Mouse (Mus musculus): ENCODE data around the gene Bcl2l15. TPM values are rescaled to one million over a fixed set of nuclear protein-coding genes. Genes with fewer than 3 reads are reported as not detected.

Gene Bcl2l15
- polyA plus RNA-seq, 1 experiment from 2014 or later: 0.42 TPM

DNA sequence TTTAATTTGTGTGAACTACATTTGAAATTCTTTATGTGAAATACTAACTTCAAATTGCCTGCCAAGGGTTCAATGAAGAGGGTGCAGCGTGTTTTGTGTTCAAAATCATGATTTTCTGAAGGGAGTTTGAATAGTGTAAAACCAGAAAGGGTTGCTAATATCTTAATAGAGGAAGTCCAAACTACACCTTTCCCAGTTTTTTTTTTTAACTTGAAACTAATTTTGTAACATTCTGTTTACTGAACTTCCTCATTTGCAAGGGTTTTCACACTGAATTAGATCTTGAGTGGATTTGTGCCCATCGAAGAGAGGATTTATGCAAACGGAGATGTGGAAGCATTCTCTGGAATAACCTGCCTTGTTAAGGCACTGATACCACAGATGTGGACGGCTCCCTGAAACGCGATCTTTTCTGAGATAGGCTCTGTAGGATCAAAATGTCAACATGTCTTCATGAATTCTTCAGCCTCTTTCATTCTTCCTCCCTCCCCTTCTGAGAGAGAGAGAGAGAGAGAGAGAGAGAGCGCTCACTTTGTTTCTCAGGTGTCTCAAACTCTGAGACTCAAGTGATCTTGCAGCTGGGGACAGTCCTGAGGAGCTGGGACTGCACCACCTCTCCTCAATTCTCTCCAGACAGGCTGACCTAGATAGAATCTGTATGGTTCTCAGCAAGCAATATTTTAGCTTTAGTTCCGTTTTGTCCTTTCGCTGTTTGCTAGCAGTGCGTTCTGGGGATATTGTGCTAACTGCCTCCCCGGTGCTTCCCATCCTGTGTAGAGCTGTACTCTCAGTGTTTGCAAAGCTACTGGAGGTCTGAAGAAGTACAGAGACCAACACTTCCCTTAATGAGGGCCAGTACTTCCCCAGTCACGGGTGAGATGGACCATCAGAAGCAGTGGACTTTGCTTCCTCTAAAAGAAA lies 26.7 kb downstream of the Bcl2l15 start, which contains the start of gene Ptpn22:
TSS of gene Ptpn22 (plus strand) at position 915 of the 921 bp plus-strand sequence.
- no peaks in the 10 kb centered on the region for H3K36me3 ChIP-seq (replicated peaks)
- no peak within 1 kb of the TSS for H3K27ac ChIP-seq (replicated peaks)
- WGBS: 76% methylated on average over 12 of the region's 12 CpGs
- no peaks in the 10 kb centered on the region for H3K4me1 ChIP-seq
- H3K4me3 ChIP-seq: no peak within 1 kb of the TSS
- no peak for DNase-seq (ENCODE audit: low spot score)
- no peaks in the 10 kb centered on the region for H3K27me3 ChIP-seq (replicated peaks; ENCODE audit: low read depth, poor library complexity, severe bottlenecking)
- no peaks in the 10 kb centered on the region for H3K9me3 ChIP-seq

DNA sequence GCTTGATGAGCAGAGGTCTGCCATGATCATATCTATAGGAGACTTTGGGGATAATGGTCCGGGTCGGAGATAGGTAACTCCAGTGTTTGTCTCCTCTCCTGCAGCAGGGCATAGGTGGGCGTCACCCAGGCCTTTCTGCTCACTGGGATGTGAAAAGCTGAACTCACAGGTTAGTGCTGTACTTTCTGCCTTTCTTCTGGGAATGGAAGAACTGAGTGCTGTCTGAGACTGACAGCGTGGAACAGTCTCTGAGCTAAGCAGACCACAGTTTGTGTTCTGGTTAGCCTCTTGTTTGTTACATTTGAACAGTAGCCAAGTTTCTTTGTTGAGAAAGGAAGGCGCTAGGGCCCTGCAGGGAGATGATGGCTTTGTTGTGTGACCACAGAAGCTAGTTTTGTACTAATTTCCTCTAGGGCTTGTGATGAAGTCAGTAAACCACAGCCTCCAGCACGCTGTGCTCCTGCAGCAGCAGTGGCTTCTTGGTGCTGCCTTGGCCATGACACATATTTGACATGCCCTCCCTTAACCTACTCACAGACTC lies 27.5 kb downstream of the Bcl2l15 start:
- H3K4me1 ChIP-seq: no peaks in the 10 kb centered on the region
- 82% methylated on average over 6 of the region's 6 CpGs for WGBS
- no peak overlapping the region for H3K4me3 ChIP-seq
- H3K27me3 ChIP-seq (replicated peaks; ENCODE audit: low read depth, poor library complexity, severe bottlenecking): no peaks in the 10 kb centered on the region
- no peak for DNase-seq (ENCODE audit: low spot score)
- H3K9me3 ChIP-seq: no peaks in the 10 kb centered on the region
- no peaks in the 10 kb centered on the region for H3K36me3 ChIP-seq (replicated peaks)
- H3K27ac ChIP-seq (replicated peaks): no peak overlapping the region

DNA sequence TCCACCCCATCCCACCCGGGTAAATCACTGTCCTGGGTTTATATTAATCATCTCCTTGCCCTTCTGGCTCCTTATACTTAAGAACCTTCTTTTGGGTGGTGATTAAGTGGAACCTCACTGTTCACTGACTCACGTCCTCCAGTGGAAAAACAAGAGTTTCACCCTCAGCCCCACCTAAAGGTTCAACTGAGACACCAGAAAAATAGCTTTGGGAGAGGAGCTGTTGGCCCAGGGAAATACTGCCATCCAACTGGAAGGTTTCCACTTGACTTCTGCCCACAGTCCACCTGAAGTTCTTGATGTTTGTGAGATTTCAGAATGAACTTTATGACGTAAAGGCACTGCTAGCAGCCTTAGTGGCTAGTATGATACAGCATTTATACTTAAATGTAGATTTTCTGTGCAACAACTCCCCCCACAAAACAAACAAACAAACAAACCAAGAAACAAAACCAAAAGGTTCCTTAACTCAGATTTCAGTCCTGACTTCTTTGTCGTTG lies 30.4 kb downstream of the Bcl2l15 start:
- Histone ChIP-seq H3K36me3 (replicated peaks) (no peaks in the 10 kb centered on the region), H3K27ac (replicated peaks) (no peak overlapping the region), H3K9me3 (no peaks in the 10 kb centered on the region), H3K4me3 (no peak overlapping the region), H3K27me3 (replicated peaks; ENCODE audit: low read depth, poor library complexity, severe bottlenecking) (no peaks in the 10 kb centered on the region), H3K4me1 (no peaks in the 10 kb centered on the region)
- DNase-seq (ENCODE audit: low spot score): no peak
- WGBS: 81% methylated on average over 4 of the region's 4 CpGs

DNA sequence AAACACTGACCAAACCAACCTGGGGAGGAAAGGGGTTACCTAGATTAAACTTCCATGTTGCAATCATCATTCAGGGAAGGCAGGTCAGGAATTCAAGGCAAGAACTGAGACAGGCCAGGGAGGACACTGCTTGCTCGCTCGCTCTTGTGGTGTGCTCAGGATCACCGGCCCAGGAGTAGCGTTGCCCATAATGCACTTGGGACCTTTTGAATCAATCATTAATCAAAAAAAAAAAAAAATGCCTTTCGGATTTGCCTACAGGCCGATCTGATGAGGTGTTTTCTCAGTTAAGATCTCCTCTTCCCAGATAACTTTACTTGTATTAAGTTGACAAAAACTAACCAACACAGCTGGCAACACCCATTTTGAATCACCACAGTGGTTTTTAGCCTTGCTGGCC lies 31.8 kb downstream of the Bcl2l15 start:
- DNase-seq (ENCODE audit: low spot score): no peak
- Histone ChIP-seq H3K9me3 (no peaks in the 10 kb centered on the region), H3K36me3 (replicated peaks) (no peaks in the 10 kb centered on the region), H3K27me3 (replicated peaks; ENCODE audit: low read depth, poor library complexity, severe bottlenecking) (no peaks in the 10 kb centered on the region), H3K27ac (replicated peaks) (no peak overlapping the region), H3K4me3 (no peak overlapping the region), H3K4me1 (no peaks in the 10 kb centered on the region)
- 91% methylated on average over 6 of the region's 6 CpGs for WGBS

DNA sequence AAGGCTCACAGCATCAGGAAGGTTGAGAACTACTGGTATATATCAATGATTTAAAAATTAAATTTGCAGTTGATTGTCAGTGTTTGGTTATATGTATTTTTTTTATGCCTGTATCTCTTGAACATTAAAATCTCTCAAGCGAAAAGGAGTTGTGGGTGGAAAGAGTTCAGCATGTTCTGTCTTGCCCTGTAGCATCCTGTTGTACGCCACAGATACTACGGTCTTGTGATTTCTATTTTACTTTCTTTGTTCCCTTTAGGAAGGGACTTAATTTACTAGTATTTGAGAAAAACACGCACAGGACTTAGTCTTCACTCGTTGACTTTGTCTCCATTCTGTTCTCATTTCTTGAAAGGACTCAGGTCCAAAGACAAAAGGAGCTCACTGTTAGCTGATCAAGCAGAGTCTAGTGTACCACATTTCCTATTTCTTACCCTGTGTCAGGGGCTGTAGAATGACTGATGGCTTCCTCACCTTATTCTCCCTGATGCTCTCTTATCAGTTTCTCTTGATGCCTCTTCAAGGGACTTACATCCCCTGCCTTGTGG lies 35.1 kb downstream of the Bcl2l15 start:
- no peaks in the 10 kb centered on the region for H3K9me3 ChIP-seq
- no peaks in the 10 kb centered on the region for H3K4me1 ChIP-seq
- no peak overlapping the region for H3K27ac ChIP-seq (replicated peaks)
- WGBS: 88% methylated on average over 5 of the region's 5 CpGs
- H3K4me3 ChIP-seq: no peak overlapping the region
- H3K27me3 ChIP-seq (replicated peaks; ENCODE audit: low read depth, poor library complexity, severe bottlenecking): no peaks in the 10 kb centered on the region
- no peak for DNase-seq (ENCODE audit: low spot score)
- H3K36me3 ChIP-seq (replicated peaks): no peaks in the 10 kb centered on the region

DNA sequence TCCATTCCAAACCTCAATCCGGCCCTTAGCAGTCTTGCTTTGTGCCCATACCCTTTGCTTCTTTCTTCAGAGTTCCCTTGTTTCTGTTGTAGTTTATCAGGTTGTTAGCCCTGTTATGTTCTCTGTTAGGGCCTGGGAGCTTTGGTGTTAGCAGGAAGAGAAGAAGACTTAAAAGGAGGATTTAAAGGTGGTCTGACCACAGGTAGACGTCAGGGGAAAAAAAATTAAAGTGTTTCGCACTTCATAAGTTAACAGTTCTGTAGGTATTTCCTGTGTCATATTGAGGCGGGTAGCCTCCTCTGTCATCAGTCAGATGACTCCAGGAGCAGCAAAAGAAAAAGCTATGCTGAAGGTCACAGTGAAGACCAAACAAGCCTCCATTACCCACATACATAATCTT lies 35.6 kb downstream of the Bcl2l15 start:
- Histone ChIP-seq H3K27ac (replicated peaks) (no peak overlapping the region), H3K27me3 (replicated peaks; ENCODE audit: low read depth, poor library complexity, severe bottlenecking) (no peaks in the 10 kb centered on the region), H3K4me1 (no peaks in the 10 kb centered on the region), H3K4me3 (no peak overlapping the region), H3K36me3 (replicated peaks) (no peaks in the 10 kb centered on the region), H3K9me3 (no peaks in the 10 kb centered on the region)
- DNase-seq (ENCODE audit: low spot score): no peak
- 87% methylated on average over 4 of the region's 4 CpGs for WGBS

DNA sequence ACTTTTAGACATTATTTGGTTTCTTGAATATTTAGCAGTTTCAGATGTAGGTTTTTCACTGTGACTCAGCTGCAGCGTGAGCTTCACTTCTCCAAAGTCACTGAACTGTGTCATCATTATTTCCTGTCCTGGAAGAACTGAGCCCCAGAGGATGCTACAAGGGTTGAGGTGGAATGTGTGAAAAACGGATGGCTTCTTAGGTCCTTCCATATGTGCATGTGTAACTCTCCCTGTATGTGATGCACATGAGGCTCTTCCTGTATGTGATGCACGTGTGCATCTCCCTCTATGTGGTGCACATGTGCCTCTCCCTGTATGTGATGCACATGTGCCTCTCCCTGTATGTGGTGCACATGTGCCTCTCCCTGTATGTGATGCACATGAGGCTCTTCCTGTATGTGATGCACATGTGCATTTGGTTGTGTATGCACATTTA lies 40.3 kb downstream of the Bcl2l15 start:
- 72% methylated on average over 3 of the region's 3 CpGs for WGBS
- no peaks in the 10 kb centered on the region for H3K4me1 ChIP-seq
- H3K27ac ChIP-seq (replicated peaks): no peak overlapping the region
- no peak for DNase-seq (ENCODE audit: low spot score)
- H3K27me3 ChIP-seq (replicated peaks; ENCODE audit: low read depth, poor library complexity, severe bottlenecking): no peaks in the 10 kb centered on the region
- no peak overlapping the region for H3K4me3 ChIP-seq
- H3K36me3 ChIP-seq (replicated peaks): no peaks in the 10 kb centered on the region
- no peaks in the 10 kb centered on the region for H3K9me3 ChIP-seq

DNA sequence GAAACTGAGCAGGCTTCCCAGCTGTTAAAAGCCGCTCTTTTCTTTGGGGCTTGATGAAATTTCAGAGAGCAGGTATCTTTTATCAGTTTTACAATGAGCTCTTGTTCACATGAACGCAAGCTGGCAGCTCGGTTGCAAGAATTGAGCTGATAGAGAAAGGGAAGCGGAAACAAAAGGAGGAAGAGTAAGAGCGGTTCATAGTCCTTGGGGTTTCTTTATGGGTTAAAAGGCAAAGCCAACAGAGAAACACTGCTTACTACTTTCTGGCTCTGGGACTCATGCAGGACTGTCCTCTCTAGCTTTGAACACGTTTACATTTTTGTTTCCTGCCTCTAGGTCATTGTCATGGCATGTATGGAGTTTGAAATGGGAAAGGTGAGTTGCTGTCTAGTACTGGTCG lies 41.9 kb downstream of the Bcl2l15 start:
- Histone ChIP-seq H3K27me3 (replicated peaks; ENCODE audit: low read depth, poor library complexity, severe bottlenecking) (no peaks in the 10 kb centered on the region), H3K9me3 (no peaks in the 10 kb centered on the region), H3K4me3 (no peak overlapping the region), H3K27ac (replicated peaks) (no peak overlapping the region), H3K36me3 (replicated peaks) (no peaks in the 10 kb centered on the region), H3K4me1 (no peaks in the 10 kb centered on the region)
- 75% methylated on average over 7 of the region's 7 CpGs for WGBS
- no peak for DNase-seq (ENCODE audit: low spot score)

DNA sequence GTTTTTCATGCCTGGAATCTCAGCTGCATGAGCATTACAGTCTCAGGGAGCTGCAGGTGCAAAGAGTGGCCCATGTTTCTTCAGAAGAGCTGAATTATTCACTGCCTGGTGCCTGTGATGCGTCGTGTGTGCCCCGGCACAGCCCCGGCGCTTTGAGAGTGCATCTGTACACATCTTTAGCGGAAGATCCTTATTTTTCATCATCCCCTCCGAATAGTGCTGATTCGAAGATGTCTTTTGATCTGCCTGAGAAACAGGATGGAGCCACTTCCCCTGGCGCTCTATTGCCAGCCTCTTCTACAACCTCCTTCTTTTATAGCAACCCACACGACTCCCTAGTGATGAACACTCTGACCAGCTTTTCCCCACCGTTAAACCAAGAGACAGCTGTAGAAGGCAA lies 53.5 kb downstream of the Bcl2l15 start:
- Histone ChIP-seq H3K27ac (replicated peaks) (no peak overlapping the region), H3K9me3 (no peaks in the 10 kb centered on the region), H3K27me3 (replicated peaks; ENCODE audit: low read depth, poor library complexity, severe bottlenecking) (no peaks in the 10 kb centered on the region), H3K4me3 (no peak overlapping the region), H3K36me3 (replicated peaks) (no peaks in the 10 kb centered on the region), H3K4me1 (no peaks in the 10 kb centered on the region)
- WGBS: 81% methylated on average over 11 of the region's 11 CpGs
- DNase-seq (ENCODE audit: low spot score): no peak

DNA sequence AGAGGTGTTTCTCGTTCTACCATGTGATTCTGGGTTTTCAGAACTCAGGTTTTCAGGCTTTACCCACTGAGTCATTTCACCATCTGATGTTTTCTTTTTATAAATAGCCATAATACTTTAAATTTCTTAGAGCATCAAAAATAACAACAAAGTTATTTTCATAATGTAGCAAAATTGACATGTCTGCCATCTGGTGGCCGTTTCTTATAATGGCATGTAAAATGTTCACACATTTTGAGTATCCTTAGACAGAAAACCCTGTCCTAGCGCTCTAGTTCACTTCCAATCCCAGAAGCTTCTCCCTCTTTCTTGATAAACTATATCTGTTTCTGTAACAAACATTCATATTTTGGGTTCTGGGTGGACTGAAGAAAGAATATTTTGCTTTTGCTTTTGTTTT lies 55.2 kb downstream of the Bcl2l15 start:
- no peak for DNase-seq (ENCODE audit: low spot score)
- Histone ChIP-seq H3K4me3 (no peak overlapping the region), H3K9me3 (no peaks in the 10 kb centered on the region), H3K27ac (replicated peaks) (no peak overlapping the region), H3K4me1 (peaks cover 9% of the 10 kb centered on the region), H3K36me3 (replicated peaks) (no peaks in the 10 kb centered on the region), H3K27me3 (replicated peaks; ENCODE audit: low read depth, poor library complexity, severe bottlenecking) (no peaks in the 10 kb centered on the region)
- 34% methylated on average over 3 of the region's 3 CpGs for WGBS

DNA sequence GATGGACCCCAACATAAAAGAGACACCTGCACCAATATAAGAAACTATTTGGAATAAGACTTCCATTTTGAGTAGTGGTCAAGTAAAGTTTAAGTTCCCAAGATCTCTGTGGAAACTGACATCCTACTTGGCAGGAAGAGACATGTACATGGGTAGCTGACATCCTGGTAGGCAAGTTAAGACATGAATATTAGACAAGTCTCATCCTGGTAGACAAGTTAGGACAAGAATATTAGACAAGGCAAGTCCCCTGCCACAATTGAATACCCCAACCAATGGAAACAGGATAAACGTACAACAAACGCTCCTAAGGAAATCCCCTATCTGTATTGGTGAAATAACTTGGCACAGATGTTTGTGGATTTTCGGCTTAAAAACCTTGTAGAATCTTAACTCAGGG lies 61.0 kb downstream of the Bcl2l15 start:
- Histone ChIP-seq H3K4me1 (peaks cover 11% of the 10 kb centered on the region), H3K4me3 (no peak overlapping the region), H3K36me3 (replicated peaks) (no peaks in the 10 kb centered on the region), H3K27me3 (replicated peaks; ENCODE audit: low read depth, poor library complexity, severe bottlenecking) (no peaks in the 10 kb centered on the region), H3K9me3 (no peaks in the 10 kb centered on the region), H3K27ac (replicated peaks) (no peak overlapping the region)
- no peak for DNase-seq (ENCODE audit: low spot score)
- 84% methylated on average over 3 of the region's 3 CpGs for WGBS
